Mouse (Mus musculus): ENCODE measurements at regions not wholly inside any gene's neighbourhood (a gene's known extent, or its start where the extent isn't known, plus 50 kb on each side); places are given as distances from the start of the nearest gene placed in this dataset.
"Not testable (repeated sequence)": the region's sequence is repeated elsewhere in the genome, so short reads cannot be mapped to it uniquely, and the experiment has no call there.

DNA sequence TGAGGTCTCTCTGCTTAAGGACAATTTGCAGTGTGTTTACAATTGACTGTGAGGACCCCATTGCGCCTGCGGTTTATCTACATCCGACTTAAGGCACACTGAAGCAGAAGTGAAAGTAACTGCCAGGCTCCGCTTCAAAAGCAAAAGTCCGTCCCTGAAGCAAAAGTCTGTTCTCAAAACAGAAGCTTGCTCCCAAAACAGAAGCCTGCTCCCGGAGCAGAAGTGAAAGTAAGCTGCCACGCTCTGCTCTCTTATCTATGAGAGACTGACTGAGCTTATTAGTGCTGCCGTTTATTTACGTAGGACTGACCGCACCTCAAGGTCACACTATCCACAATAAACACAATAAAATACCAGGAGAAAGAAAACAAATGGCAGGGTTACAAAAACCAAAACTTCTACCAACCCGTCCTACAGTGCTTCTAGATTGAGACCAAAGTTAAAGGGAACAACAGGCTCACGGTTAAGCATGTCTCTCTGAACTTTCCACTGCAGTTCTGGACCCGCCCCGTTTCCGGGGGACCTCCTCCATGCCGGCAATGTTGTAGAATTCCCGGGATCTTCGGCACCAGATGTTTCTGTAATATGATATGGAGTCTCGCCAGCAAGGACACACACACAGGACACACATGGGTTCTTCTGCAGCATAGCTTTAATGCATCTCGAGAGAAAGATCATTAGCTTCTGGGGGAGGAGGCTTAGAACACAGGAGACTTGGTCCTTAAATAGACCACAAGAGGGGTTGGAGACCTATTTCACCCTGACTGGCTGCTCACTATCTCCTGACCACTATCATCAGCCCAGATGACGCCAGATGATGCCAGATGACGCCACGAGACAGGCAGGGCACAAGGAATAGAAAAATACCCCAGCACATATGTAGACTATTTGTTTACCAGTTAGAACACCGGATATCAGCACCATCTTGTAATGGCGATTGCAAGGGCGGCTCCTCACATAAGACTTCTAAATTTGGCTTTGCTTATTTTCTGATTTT, 665.8 kb downstream of the Nebl start:
- not testable (repeated sequence) for DNase-seq (ENCODE audit: inconsistent ontology term)

All from Muller cell, postnatal 12 days (primary cell).